Mouse (Mus musculus) midbrain, embryonic 14.5 days (tissue): ENCODE measurements around the gene Ccdc170. TPM values are rescaled to one million over a fixed set of nuclear protein-coding genes. Genes with fewer than 3 reads are reported as not detected.
"Not testable (repeated sequence)": the region's sequence is repeated elsewhere in the genome, so short reads cannot be mapped to it uniquely, and the experiment has no call there.

ENCODE experiments used
- ATAC-seq: fragments of 200-750 bp; cut with Nextera tagmentation; 2 replicates; pipeline ENCODE4 v1.8.0; 2017; ENCODE audit warnings: moderate number of reproducible peaks, moderate library complexity; ENCODE audit not compliant: low FRiP score, low TSS enrichment
- DNase-seq: peaks from one replicate; pipeline ENCODE4 v3.0.0-alpha.2; 2015
- H3K27ac ChIP-seq: fragments of 300-500 bp; sonication (generic); replicated peaks from 2 replicates; pipeline ENCODE4 v1.5.1; 2014; ENCODE audit warnings: mild to moderate bottlenecking, low read depth, low read length, moderate library complexity
- H3K27me3 ChIP-seq: fragments of 300-500 bp; sonication (generic); 2 replicates; pipeline ENCODE4 v1.6.1; 2014; ENCODE audit warnings: low read length, control low read depth, mixed read lengths; ENCODE audit not compliant: control insufficient read depth, insufficient read depth
- H3K36me3 ChIP-seq: fragments of 300-500 bp; sonication (generic); 2 replicates; pipeline ENCODE4 v1.6.1; 2014; ENCODE audit warnings: low read length, control low read depth; ENCODE audit not compliant: control insufficient read depth, insufficient read depth
- H3K4me1 ChIP-seq: fragments of 300-500 bp; sonication (generic); 2 replicates; pipeline ENCODE4 v1.6.1; 2014; ENCODE audit warnings: mild to moderate bottlenecking, antibody characterized with exemption, low read length, control low read depth; ENCODE audit not compliant: control insufficient read depth, insufficient read depth
- H3K4me2 ChIP-seq: fragments of 300-500 bp; sonication (generic); 2 replicates; pipeline ENCODE4 v1.6.1; 2014; ENCODE audit warnings: mild to moderate bottlenecking, low read length, moderate library complexity
- H3K4me3 ChIP-seq: fragments of 300-500 bp; sonication (generic); replicated peaks from 2 replicates; pipeline ENCODE4 v1.5.1; 2014; ENCODE audit warnings: low read depth, low read length
- H3K9ac ChIP-seq: fragments of 300-500 bp; sonication (generic); replicated peaks from 2 replicates; pipeline ENCODE4 v1.6.1; 2014; ENCODE audit warnings: mild to moderate bottlenecking, low read length, moderate library complexity
- H3K9me3 ChIP-seq: fragments of 300-500 bp; sonication (generic); 2 replicates; pipeline ENCODE4 v1.6.1; 2016; ENCODE audit warnings: low read length, control low read depth, mixed read lengths; ENCODE audit not compliant: control insufficient read depth
- WGBS: fragments of 180-500 bp; shearing (Covaris S2); extraction: QIAGEN DNeasy Blood & Tissue Kit; methylation state at CpG from one replicate; pipeline ENCODE4 v1.1.7; 2014; 5-methylcytosine and 5-hydroxymethylcytosine counted together
- polyA plus RNA-seq: library from polyadenylated mRNA; unstranded; fragments of >200 nt; fragmentation: Nextera tagmentation; extraction: Ambion mirVana; gene quantifications from 2 replicates; pipeline ENCODE4 v1.2.1, GENCODE M21; 2014

Ccdc170 gene
- polyA plus RNA-seq, 1 experiment from 2014 or later, result 0.14 TPM

- Histone ChIP-seq H3K4me3 (no peak overlapping the region), H3K36me3 (no peaks in the 10 kb centered on the region), H3K9ac (no peak overlapping the region), H3K4me1 (no peaks in the 10 kb centered on the region), H3K4me2 (no peak overlapping the region), H3K27me3 (no peaks in the 10 kb centered on the region), H3K9me3 (no peaks in the 10 kb centered on the region), H3K27ac (no peak overlapping the region)
- DNase-seq (no peak), ATAC-seq (0 out of 2 replicates have a peak, but pooled peaks have one; percentile 2)
- 87% methylated on average over 12 of the region's 12 CpGs for WGBS
Observed at GRCm38 (mm10) chr10:4598916-4599315, 116.6 kb downstream of the Ccdc170 start.

GRCm38 (mm10) chr10:4599591-4599990 is 117.3 kb downstream of the Ccdc170 start:
- Histone ChIP-seq H3K27me3 (no peaks in the 10 kb centered on the region), H3K4me2 (no peak overlapping the region), H3K4me1 (no peaks in the 10 kb centered on the region), H3K36me3 (no peaks in the 10 kb centered on the region), H3K9me3 (no peaks in the 10 kb centered on the region), H3K27ac (no peak overlapping the region), H3K9ac (no peak overlapping the region), H3K4me3 (no peak overlapping the region)
- 82% methylated on average over 4 of the region's 4 CpGs for WGBS
- ATAC-seq (no peak), DNase-seq (no peak)

DNA sequence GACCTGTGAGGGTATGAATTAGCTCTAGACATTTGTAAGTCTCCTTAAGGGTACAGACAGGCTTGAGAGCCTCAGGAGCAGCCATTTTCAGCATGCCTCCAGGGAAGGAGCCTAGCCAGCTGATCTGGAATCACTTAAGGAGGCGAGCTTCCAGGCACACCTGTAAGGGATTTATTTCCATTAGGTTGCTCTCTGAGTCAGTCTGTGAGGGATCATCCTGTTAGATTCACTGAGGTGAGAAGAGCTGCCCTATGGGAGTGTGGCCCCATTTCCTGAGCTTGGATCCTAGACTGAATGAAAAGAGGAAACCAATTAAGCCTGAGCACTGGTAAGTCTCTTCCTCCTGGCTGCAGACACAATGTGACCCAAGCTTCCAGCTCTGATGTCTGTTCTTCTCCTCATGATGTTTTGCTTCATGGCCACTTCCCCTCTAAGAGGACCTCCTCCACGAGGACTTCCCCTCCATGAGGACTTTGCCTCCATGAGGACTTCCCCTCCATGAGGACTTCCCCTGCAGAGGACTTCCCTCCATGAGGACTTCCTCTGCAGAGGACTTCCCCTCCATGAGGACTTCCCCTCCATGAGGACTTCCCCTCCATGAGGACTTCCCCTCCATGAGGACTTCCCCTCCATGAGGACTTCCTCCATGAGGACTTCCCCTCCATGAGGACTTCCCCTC is 118.6 kb downstream of the Ccdc170 start:
- ATAC-seq (no peak), DNase-seq (no peak)
- WGBS, result 53% methylated on average over 2 of the region's 2 CpGs
- Histone ChIP-seq H3K9ac (no peak overlapping the region), H3K9me3 (no peaks in the 10 kb centered on the region), H3K4me3 (no peak overlapping the region), H3K27me3 (no peaks in the 10 kb centered on the region), H3K36me3 (no peaks in the 10 kb centered on the region), H3K4me1 (no peaks in the 10 kb centered on the region), H3K27ac (no peak overlapping the region), H3K4me2 (no peak overlapping the region)

DNA sequence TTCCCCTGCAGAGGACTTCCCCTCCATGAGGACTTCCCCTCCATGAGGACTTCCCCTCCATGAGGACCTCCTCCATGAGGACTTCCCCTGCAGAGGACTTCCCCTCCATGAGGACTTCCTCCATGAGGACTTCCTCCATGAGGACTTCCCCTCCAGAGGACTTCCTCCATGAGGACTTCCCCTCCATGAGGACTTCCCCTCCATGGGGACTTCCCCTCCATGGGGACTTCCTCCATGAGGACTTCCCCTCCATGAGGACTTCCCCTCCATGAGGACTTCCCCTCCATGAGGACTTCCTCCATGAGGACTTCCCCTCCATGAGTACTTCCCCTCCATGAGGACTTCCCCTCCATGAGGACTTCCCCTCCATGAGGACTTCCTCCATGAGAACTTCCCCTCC is 119.3 kb downstream of the Ccdc170 start:
- H3K9me3 ChIP-seq, H3K4me1 ChIP-seq, H3K27me3 ChIP-seq, H3K9ac ChIP-seq, H3K36me3 ChIP-seq, H3K4me2 ChIP-seq, H3K4me3 ChIP-seq, ATAC-seq, H3K27ac ChIP-seq, DNase-seq: not testable (repeated sequence)

DNA sequence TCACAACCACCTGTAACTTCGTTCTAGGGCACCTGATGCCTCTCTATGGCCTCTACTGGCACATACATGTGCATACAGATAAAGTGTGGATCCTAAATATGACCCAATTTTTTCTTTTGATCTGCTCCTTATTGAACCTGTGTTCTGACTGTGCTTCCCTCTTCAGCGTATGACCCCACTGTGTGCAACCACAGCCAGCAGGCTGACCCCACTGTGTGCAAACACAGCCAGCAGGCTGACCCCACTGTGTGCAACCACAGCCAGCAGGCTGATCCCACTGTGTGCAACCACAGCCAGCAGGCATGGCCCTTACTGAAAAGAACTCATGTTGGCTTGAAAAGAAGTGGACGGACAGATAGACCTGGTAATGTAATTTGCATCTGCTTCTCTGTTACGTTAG is 120.2 kb downstream of the Ccdc170 start:
- no peaks in the 10 kb centered on the region for H3K27me3 ChIP-seq
- DNase-seq (no peak), ATAC-seq (no peak)
- H3K4me3 ChIP-seq, result no peak overlapping the region
- no peak overlapping the region for H3K4me2 ChIP-seq
- H3K27ac ChIP-seq, result no peak overlapping the region
- no peaks in the 10 kb centered on the region for H3K9me3 ChIP-seq
- no peaks in the 10 kb centered on the region for H3K4me1 ChIP-seq
- H3K36me3 ChIP-seq, result no peaks in the 10 kb centered on the region
- H3K9ac ChIP-seq, result no peak overlapping the region
- WGBS, result 75% methylated on average over 4 of the region's 4 CpGs

DNA sequence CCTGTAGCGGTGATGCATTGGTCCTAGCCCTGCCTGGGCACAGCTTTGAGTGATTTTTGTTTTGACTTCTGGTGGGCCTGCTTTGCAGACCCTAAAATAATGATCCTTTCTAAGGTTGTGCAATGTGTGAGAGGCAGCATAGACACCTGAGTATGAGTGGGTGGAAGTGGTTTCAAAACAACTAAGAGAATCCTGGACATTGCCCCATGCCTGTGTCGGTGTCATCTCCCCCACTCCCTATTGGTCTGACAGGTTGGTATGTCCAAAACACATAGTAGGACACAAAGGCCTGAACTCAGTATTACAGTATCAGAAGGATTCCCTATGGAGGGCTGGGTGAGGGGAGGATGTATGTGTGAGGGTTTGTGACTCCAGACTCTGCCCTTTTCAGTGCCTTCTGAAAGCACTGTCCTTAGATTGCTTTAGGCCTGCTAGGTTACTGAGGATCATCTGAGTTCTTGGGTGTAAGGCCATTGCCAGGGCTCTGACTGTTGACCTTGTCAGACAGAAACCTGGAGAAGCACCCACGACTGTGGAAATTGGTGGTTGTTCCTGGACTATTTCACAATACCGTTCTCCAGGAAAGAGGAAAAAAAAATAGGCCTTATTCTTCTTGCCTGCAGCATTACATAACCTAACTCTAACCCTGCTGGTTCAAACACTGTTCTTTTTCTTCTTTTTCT is 122.4 kb downstream of the Ccdc170 start:
- ATAC-seq, result no peak
- H3K9me3 ChIP-seq, result no peaks in the 10 kb centered on the region
- no peak for DNase-seq
- WGBS, result 90% methylated on average over 4 of the region's 4 CpGs
- H3K4me3 ChIP-seq, result no peak overlapping the region
- H3K27me3 ChIP-seq, result no peaks in the 10 kb centered on the region
- no peak overlapping the region for H3K9ac ChIP-seq
- no peak overlapping the region for H3K27ac ChIP-seq
- H3K4me2 ChIP-seq, result no peak overlapping the region
- H3K36me3 ChIP-seq, result no peaks in the 10 kb centered on the region
- H3K4me1 ChIP-seq, result no peaks in the 10 kb centered on the region

DNA sequence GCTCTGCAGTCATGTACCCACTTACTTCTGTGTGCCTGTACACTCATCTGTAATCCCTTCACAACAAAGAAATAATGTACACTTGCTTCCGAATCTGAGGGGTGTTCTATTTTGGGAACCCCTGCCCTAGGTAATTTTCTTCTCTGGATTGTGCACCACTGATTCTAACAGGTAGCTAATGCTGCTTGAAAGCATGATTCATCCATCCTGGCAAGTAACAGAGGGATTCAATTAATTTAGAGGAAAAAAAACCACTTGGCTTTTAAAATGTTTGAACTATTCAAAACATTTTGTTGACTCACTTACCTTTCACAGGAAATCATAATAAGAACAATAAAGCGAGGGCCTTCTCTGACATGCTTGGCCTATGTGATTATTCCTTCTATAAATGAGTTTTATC is 127.9 kb downstream of the Ccdc170 start:
- no peaks in the 10 kb centered on the region for H3K4me1 ChIP-seq
- ATAC-seq, result no peak
- no peaks in the 10 kb centered on the region for H3K36me3 ChIP-seq
- no peak overlapping the region for H3K27ac ChIP-seq
- DNase-seq, result no peak
- no peak overlapping the region for H3K4me2 ChIP-seq
- no peaks in the 10 kb centered on the region for H3K27me3 ChIP-seq
- 94% methylated on average over 2 of the region's 2 CpGs for WGBS
- no peak overlapping the region for H3K4me3 ChIP-seq
- no peak overlapping the region for H3K9ac ChIP-seq
- no peaks in the 10 kb centered on the region for H3K9me3 ChIP-seq

DNA sequence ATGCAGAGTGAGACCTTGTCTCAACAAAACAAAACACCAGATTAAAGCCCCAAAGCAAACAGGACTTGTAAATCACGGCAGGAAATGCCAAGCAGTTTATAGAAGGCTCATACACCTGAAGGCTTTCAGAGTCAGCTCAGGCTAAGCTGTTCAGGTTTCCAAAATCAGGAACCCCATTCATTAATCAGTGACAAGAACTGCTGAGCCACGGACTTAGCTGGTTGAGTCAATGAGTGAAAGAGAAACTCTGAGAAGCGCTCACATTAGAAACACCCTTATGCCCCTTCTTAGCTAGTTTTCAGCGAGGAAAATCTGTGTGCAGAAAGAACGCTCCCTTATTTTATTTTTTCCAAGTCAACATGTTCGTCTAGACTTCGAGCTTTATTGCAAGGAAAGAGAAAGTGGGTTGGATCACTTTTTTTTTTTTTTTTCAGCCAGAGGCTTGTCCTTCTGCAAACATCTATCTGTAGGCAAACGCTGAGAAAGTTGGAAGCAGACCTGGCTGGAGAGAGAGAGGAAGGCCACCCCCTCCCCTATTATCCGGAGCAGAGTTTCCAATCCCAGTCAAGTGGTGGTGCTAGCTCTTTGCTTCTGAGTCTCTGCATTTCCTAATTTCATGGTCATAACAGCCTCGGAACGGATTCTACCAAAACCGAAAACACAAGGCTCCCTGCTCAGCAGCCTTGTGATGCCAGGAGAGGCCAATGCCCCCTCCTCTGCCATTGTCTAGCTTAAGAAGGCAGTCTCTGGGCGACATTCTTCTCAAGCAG is 129.3 kb downstream of the Ccdc170 start, which contains the start of gene Esr1:
Esr1 (plus strand) TSS at position 208 of the 770 bp plus-strand sequence.
- Histone ChIP-seq H3K9ac (no peak within 1 kb of the TSS), H3K27ac (no peak within 1 kb of the TSS), H3K9me3 (no peaks in the 10 kb centered on the region), H3K27me3 (no peaks in the 10 kb centered on the region), H3K4me3 (no peak within 1 kb of the TSS), H3K4me1 (no peaks in the 10 kb centered on the region), H3K36me3 (no peaks in the 10 kb centered on the region), H3K4me2 (no peak within 1 kb of the TSS)
- WGBS, result 54% methylated on average over 13 of the region's 13 CpGs
- DNase-seq (peak; percentile 6), ATAC-seq (no peak)
